Mouse (Mus musculus) CD4-positive, CD25-positive, alpha-beta regulatory T cell, adult 4 months (primary cell): Measurements from ENCODE around the gene Galnt10. TPM values are rescaled to one million over a fixed set of nuclear protein-coding genes. Genes with fewer than 3 reads are reported as not detected.
"Not testable (repeated sequence)": the region's sequence is repeated elsewhere in the genome, so short reads cannot be mapped to it uniquely, and the experiment has no call there.

Experiments
- ATAC-seq: one replicate; pipeline ENCODE4 v1.8.0; 2017
- polyA plus RNA-seq, 2 experiments: library from polyadenylated mRNA; unstranded; fragments of 100-300 nt; shearing (Covaris generic); gene quantifications; one replicate each; pipeline ENCODE4 v1.2.1; 2017

Gene Galnt10
- polyA plus RNA-seq, 2 experiments from 2014 or later = 7.4 to 8.3 TPM

DNA sequence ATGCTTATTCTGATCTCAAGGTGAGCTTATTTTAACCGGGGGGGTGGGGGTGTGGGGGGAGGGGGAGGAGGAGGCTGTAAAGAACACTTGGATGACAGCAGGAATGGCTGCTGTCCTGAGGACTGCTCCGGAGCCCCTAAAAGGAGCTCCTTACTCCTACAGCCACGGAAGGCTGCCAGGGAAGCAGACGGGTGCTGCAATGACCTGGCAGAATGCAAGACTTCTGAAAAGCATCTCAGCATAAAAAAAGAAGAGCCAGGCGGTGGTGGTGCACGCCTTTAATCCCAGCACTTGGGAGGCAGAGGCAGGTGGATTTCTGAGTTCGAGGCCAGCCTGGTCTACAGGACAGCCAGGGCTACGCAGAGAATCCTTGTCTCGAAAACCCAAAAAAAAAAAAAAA, 152.6 kb downstream of the Galnt10 start:
- no peak for ATAC-seq

DNA sequence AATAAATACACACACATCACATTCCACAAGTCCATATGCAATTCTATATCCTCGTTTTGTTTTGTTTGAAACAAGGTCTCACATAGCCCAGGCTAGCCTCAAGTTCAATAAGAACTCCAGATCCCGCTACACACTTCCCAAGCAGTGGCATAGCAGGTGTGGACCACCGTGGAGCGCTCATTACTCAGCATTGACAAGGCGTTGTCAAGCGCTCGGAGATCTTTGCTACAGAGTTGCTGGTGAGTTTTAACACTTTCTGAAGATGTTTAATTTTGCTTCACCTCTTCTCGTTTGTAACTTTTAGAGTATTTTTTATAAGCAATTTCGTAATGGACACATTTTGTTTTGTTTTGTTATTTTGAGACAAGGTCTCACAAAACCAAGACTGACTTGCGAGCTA, 154.2 kb downstream of the Galnt10 start:
- ATAC-seq = no peak

DNA sequence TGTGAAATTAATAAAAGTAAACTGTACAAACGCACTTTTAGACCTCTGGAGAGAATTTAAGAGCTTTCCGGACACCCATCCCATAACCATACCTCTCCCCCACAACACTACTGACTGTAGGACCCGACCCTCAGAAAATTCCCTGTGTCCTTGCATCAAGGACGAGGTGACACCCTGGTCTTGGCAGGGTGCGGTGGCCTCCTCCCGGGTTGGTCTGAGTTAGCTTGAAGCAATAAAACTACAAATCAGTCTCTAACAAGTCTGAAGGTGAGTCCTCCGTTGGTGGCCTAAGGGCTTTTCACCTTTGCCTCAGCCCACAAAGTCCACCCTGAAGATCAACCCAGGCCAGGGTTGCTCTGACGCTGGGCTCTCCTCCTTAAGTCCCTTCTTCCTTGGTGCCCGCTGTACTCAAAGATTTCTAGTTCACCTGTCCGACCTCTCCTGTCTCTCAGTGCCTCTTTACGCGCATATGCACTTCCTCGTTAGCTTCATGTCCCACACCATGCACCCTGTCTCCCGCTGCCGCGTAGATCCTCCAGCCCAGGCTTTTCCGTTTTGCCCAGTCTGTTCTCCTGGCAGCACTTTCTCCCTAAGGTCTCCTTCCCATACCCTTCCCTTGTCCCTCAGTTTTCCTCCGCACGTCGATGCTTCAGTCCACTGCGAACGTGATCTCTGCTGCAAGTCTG, 155.2 kb downstream of the Galnt10 start:
- ATAC-seq = no peak

DNA sequence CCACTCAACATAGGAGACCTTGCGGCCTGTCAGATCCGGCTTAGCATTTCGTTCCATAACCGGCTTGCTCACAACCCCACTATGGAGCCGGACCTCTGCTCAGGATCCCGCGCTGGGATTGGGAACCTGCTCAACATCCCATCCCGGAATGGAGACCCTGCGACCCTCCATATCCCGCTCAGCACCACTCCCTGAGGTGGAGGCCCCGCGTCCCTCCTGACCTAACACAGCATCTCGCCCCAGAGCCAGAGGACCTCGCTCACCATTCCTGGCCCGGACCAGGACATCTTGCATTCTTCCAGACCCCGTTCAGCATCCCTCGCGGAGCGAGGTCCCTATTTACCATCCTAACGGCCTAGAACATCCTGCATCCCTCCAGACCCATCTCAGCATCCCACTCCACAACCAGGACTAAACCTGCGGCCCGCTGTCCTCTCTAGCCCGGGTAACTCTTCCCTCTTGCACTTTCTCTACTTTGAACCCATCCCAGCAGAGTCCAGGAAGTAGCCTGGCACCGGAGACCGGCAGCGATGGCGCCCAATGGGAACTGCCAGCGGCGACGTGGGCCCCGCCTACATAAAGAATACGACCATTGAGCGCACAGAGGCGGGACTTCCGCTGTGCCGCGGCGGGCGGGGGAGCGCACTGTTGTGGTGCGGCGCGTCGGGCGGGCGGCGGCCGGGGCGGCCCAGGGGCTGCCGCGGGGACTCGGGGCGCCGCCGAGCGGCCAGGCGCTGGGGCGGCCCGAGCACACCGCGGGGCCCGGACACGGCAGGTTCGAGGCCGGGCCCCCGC, 155.9 kb downstream of the Galnt10 start, which contains the start of gene Sap30l:
Gene Sap30l, plus strand, starts transcription at position 667 of the 795 bp plus-strand sequence.
- peak; percentile 97 for ATAC-seq

DNA sequence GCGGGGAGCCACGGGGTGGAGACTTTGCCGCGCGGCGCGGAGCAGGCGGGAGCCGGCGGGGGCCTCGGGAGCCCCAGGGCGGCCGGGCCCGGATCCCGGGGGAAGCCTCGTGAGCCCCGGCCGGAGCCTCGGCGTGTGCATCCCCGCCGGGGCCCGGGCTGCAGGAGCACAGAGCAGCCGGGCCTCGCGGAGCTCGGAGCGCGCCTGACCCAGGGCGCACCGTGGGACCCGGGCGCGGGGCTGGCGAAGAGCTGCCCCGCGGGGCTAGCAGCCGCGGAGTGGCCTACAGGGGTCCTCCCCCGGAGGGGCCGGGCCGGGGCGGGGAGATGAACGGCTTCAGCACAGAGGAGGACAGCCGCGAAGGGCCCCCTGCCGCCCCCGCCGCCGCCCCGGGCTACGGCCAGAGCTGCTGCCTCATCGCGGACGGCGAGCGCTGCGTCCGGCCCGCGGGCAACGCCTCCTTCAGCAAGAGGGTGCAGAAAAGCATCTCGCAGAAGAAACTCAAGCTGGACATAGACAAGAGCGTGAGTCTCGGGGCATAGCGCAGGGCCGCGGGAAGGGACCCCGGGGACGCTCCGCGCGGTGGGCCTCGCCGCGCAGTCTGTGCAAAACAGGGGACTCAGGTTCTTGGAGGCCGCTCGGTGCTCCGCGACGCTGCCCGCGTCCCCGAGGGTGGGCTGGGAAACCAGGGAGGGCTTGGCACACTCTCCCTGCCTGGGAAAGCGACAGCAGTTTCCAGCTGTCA, 156.7 kb downstream of the Galnt10 start:
- ATAC-seq = no peak

DNA sequence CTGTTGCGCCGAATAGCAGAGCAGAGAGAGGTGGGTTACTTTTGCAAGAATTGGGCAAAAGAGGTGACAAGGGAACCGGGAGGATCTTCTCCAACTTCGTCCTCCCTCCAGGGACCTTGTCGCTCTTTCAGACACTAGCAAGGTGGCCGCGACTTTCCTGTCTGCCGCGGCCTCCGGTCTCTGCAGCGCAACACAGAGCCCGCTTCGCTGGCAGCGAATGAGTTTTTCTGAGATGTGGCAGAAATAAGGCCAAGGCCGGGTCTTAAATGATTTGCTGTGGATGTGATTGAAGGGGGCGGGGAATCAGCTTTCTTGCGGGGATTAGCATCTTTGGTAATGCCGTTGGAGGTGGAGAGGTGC, 157.2 kb downstream of the Galnt10 start:
- ATAC-seq = no peak

DNA sequence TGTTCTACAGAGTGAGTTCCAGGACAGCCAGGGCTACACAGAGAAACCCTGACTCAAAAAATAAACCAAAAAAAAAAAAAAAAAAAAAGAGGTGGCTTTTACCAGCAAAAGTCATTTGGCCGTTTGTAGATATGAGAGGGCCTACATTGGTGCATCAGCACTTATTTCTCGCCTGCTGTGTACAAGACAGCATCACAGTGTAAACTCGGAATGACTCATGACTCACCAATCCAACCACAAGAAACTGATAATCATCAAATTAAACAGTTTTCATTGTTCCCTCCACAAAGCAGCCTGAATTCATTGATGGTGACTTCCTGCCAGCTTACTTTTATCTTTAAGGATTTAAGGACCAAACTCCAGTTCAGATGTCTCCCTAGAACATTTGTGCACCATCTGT, 159.8 kb downstream of the Galnt10 start:
- peak; percentile 17 for ATAC-seq

DNA sequence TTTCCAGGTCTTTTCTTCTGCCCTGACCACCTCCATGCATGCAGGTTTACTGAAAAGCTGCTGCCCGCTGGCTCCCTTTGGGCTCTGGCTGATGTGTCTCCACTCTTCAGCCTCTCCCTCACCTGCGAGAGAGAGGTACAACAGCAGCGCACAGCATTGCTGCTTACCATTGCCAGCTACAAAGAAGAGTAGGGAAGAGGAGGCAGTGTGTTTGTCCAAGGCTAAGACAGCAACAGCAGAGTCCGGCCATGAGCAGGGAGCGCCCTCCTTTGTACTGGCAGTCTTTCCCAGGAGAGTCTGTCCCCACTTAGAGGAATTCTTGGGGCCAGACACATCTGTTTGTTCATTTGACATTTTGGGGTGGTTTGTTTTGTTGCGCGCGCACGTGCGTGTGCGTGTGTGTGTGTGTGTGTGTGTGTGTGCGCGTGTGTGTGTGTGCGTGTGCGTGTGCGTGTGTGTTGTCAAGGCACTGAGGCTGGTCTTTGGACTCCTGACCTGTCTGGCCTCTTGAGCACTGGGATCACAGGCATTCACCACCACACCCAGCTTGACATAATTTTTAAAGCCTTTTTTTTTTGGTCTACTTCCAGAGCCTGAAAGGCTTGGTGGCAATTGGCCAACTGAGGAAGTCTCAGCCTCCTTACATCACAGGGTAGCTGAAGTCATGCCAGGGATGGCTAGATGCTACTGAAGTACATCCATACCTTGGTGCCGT, 163.9 kb downstream of the Galnt10 start:
- ATAC-seq = no peak

DNA sequence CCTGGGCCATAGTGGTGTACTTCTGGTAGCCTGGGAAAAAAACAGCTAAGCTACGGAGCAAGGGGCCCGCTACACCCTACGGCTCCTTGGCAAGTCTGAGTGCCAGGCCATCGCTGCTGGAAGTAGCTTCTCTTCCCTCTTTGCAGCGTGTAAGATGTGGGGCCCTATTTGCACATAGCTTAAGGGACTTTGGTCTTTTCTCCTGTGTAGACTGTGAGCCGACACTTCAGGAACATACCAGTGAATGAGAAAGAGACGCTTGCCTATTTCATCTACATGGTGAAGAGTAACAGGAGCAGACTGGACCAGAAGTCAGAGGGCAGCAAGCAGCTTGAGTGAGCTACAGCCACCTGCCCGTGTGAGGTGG, 164.5 kb downstream of the Galnt10 start:
- ATAC-seq = no peak

DNA sequence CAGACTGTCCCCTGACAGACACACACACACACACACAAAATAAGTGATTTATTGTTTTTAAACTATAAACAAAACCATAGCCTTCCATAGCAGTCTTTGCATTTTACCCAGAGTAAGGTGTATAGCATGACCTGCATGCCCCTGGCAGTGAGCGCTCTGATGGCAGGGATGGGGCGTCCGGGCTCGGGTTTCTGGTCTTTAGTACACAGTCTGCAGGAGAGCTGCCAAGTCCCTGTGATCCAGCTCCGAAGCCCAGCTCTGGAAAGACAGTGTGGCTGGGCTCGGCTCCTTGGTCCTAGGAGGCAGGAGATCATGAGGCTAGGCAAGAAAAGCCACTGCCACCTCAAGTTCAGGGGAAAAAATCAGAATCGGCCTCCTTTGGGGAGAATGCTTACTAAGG, 165.8 kb downstream of the Galnt10 start:
- no peak for ATAC-seq

DNA sequence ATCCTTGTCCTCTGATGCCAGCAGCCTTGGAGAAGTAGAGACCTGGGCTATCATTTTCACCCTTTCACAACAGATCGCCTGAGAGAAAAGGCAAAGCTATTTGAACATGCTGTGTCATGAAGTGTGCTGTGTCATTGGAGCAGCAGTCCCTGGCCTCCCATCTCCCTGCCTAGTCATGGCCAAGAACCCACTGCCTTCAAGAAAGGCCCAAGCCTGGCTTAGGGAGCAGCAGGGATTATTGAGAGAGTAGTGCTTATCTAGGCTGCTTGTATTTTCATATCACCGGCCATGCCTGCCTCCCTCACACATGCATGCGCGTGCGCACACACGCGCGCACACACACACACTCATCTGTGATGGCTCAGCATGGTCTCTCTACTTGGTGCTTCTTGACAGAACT, 167.0 kb downstream of the Galnt10 start:
- no peak for ATAC-seq

DNA sequence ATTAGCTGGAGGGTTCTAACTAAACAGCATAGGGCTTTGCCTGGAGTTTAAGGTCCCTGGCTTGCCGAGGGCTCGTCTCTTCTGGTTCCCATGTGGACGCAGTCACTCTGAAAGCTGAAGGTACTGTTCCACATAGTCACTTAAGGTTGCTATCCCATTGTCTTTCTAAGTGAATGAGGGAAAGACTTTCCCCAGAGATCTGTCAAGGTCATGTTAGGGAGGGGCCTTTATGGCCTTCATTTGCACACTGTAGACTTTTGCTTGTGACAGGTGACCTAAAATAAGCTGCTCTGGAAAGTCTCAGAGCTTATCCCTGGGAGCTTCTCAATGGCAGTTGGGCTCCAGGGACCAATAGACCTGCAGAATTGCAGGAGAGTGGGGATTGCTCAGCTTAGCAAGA, 168.4 kb downstream of the Galnt10 start:
- ATAC-seq = no peak

DNA sequence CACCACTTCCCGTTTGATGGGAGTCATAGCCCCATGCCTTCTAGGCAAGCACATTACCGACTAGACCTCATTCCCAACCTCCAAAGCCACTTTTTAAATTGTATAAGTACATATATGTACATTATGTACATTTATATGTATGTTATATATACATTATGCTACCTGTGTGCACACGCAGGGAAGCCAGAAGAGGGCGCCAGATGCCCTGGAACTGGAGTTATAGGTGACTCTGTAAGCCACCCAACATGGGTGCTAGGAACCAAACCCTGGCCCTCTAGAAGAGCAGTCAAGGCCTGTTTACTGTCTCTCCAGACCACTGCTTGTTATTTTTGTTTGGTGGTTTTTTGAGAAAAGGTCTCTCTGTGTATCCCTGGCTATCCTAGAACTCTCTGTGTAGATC, 172.9 kb downstream of the Galnt10 start:
- ATAC-seq = no peak

DNA sequence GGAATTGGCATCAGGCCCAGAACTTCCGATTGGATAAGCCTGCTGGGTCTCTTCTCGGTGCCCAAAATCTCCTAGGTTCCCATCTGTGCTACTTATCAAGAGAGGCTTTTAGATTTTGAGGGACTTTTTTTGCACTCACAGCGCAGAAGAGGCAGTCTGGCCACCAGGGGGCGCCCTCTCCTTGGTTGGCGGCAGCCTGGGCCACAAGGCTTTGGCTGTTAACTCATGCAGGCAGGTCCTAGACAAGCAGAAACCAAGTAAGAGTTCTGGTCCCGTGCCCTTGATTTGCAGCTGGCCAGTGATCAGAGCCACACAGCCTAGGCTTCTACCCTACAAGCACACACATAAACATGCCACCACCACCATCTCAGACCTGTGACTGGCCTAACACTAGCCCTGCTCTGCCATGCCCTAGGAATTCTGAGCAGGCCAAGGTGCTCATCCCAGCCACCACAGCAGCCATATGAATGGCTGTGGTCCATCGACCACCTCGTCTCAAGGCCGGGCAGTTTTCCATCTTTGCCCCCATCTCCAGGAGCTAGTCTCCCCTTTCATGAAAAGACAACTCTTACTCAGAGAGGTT, 174.8 kb downstream of the Galnt10 start:
- ATAC-seq = no peak

DNA sequence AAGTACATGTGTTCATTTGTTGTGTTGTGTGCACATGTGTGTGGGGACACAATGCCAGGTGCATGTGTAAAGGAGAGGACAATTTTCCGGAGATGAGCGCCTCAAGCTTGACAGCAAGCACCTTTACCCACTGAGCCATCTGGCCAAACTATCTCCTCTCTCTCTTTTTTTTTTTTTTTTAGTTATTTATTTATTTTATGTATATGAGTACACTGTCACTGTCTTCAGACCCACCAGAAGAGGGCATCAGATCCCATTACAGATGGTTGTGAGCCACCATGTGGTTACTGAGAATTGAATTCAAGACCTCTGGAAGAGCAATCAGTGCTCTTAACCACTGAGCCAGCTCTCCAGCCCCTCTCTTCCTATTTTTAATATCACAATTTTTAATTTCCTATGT, 177.9 kb downstream of the Galnt10 start:
- ATAC-seq = not testable (repeated sequence)

DNA sequence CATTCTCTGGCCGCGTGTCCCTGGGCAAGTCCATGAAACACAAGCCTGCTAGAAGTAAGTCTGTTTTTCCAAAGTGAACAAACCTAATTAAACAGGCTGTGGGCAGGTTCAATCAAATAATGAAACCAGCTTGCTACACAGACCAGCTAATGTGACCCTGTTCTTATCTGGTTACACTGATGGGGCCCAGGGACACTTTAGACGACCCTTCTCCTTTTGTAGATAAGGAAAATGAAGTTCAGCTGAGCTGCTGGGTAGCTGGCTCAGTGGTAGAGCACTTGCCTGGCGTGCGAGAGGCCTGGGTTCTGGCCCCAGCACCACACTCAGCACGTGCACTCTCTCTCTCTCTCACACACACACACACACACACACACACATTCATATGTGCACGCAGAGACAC, 178.5 kb downstream of the Galnt10 start:
- no peak for ATAC-seq

DNA sequence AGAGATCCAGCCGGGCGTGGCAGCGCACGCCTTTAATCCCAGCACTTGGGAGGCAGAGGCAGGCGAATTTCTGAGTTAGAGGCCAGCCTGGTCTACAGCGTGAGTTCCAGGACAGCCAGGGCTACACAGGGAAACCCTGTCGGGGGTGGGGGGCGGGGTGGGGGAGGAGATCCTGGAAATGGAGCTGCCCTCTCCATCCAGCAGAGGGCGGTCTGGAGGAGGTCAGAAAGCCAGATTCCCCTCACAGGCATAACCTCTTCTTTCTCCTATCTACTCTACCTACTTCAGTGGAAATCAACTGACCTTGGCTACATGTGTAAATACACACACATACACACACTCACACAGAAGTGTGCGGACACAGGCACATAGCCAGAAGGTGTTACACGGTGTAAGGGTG, 180.0 kb downstream of the Galnt10 start:
- ATAC-seq = not testable (repeated sequence)

DNA sequence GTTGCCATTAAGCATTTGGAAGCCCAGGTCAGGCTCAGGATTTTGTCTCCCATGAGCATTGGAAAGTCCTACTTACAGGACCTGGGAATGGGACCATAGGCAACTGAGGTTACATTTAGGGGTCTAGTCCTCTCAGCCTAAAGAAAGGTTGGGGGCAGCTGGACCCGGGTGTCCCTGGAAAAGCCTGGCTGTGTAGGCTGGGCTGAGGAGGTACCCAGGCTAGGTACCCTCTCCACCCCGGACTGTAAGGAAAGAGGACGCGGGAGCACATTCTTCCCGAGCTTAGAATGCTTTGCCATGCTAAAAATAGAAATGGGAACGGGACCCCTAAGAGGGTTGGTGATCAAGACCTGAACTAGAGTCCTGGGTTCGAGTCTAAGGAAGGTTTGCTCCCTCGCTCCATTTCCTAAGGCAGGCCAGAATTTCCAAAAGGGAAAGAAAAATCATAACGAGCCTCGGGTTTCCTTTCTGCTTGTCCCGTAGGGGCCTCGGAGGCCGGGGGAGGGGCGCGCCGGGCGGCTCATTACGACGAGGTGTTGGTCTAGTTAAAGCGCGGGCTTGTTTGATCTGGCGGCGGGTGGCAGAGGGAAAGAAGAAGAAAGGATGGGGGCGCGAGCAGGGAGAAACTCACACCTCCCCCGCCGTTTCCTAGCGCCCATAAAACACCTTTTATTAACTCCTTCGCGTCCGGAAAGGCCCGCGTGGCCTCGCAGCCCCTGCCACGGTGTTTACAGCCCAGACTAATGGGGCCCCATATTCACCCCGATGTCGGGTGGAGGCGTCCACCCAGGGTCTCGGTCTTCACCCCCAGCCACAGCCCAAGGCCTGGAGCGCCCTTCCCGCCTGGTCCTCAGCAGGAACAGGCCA, 182.0 kb downstream of the Galnt10 start:
- ATAC-seq = no peak

DNA sequence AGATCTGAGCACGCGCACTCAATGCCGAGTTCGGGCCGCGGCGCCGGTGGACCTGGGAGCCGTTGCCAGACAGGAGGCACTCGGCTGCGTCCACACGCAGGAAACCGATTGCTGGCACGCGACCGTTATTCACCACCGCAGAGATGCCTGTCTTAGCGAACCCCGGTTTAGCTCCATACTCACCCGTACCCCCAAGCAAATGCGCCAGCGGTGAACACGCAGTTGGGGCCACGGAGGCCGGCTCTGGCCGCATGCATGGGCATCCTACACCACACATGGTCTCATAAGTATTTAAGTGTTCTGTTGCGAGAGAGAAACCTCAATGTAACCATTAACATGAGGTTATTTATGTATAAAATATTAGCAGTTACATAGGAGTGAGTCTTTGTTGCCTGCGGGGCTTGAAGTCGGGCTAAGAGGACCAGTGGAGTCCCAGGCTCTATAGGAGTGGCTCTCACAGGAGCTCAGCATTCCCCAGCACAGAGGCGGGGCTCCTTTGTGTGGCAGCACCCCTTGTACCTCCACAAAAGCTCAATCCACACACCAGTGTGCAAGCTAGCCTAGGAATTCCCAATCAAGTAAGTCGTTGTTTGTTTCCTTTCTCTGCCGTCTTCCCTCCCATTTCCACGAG, 182.8 kb downstream of the Galnt10 start:
- ATAC-seq = no peak

DNA sequence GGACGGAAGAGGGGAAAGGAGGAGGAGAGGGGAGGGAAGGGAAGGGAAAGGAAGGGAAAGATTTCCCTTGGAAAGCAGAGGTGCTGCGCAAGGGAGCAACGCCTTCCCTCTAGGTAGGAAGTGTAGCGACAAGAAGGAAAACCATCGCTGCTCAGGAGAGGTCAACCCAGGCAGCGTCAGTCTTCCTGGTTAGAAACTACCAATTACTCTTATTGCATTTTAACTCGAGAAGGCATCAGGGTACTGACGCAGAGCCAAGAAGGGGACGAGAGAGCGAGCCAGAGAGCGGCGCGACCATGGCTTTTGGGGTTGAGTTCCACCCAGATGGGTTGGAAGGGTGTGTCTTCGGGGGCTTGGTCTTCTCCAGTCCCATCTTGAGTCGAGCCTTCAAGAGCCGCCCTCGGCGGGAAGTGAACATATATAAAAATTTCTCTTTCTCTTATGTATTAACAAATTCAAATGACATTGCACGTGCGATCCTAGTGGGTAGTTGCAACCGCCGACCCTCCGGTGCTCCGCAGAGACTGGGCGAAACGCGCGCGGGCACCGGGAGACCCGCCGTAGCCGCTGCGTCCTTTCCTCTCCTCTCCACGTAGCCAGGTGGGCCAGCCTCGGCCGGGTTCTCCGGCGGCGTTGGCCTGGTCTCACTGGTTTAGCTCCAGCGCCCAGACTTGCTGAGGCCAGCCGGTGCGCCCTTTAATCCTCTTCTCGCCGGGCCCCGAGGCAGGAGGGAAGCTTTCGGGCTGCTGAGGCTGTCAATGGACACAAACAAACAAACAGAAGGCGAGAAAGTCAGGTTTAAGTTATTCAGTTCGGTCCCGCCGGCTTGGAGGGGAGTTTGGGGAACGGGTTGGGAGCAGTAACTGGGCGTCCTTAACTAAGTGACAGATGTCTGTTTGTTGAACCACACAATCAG, 184.0 kb downstream of the Galnt10 start:
- ATAC-seq = no peak
